Mouse (Mus musculus): ENCODE results near the gene Gm29427. TPM values are rescaled to one million over a fixed set of nuclear protein-coding genes. Genes with fewer than 3 reads are reported as not detected.
A peak's percentile ranks its signal among the peaks of the same experiment; 100 is the strongest.

Gene Gm29427
- 0.20 TPM in 1 of 2 replicates, not detected in the other for polyA plus RNA-seq (2015; fragmentation: Nextera tagmentation; extraction: Ambion mirVana)

DNA sequence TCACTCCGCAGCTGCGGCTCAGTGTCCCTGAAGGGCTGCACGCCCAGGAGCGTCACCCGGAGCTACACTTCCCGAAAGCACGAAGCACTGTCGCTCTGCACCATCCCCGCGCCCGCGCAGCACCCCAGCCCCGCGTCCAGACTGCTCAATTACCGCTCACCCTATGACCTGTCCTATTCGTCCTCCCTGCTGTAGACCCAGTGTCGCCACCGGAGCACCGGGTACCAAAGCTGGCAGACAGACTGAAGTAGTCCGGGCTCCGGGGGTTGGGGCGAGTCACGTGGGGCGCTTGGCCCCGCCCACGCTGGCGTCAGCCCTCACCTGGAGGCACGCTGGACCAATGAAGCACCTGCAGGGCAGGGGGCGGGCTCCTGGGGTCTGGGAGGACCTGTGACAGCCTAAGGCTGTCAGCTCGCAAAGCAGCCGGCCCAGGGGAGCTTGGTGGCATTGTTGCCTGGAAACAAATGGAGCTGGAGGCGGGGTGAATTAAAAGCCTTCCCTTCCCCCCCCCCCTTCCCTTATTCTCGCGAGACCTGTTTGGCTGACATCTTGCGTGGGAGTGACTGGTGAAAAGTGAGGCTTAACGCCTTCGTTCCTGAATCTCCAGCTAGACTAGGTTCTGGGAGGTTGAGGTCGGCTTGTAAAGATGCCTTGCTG, at the start of gene Gm29427:
Gene Gm29427 (minus strand): TSS at position 239 of the 657 bp plus-strand sequence.
- Histone ChIP-seq H3K9me3 (ENCODE audit: control insufficient read depth, low read length) (no peaks in the 10 kb centered on the region), H3K27me3 (replicated peaks; ENCODE audit: control insufficient read depth, insufficient read depth, low read length) (no peaks in the 10 kb centered on the region), H3K4me3 (ENCODE audit: low read length) (peak within 1 kb of the TSS; percentile 92), H3K4me2 (ENCODE audit: low read length) (peak within 1 kb of the TSS; percentile 99), H3K4me1 (ENCODE audit: control insufficient read depth, insufficient read depth, low read depth, low read length) (peaks cover 11% of the 10 kb centered on the region), H3K27ac (ENCODE audit: low read depth, low read length) (peak within 1 kb of the TSS; percentile 80), H3K36me3 (ENCODE audit: control insufficient read depth, insufficient read depth, low read length) (no peaks in the 10 kb centered on the region), H3K9ac (ENCODE audit: low read depth, low read length) (peak within 1 kb of the TSS; percentile 97)
- WGBS = under 1% methylated on average over 36 of the region's 38 CpGs
- peak; percentile 95 for ATAC-seq

DNA sequence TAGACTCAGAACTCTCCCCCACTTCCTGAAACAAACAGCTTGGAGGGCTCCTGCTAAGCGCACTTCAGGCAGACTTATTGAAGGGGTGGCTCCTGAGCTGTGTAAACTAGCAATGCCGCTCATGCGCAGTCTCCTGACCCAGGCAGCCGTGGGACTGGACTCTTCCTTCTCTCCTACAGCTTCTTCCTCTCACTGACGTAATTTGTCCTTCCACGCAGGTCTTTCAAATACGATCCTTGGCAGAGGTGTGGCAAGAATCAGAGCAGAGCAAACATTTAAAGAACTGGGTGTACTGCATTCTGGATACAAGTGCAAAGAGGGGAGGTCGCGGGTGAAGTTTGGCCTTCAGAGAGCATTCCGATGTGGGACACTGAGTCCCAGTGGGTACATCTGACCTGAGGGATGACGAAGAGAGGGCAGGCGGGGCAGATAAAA, 48.4 kb upstream of the Gm29427 start:
- H3K9ac ChIP-seq (ENCODE audit: low read depth, low read length) = no peak overlapping the region
- H3K27ac ChIP-seq (ENCODE audit: low read depth, low read length) = no peak overlapping the region
- no peak for ATAC-seq
- no peak overlapping the region for H3K4me2 ChIP-seq (ENCODE audit: low read length)
- no peaks in the 10 kb centered on the region for H3K36me3 ChIP-seq (ENCODE audit: control insufficient read depth, insufficient read depth, low read length)
- H3K27me3 ChIP-seq (replicated peaks; ENCODE audit: control insufficient read depth, insufficient read depth, low read length) = no peaks in the 10 kb centered on the region
- WGBS = 91% methylated on average over 12 of the region's 12 CpGs
- H3K9me3 ChIP-seq (ENCODE audit: control insufficient read depth, low read length) = no peaks in the 10 kb centered on the region
- no peaks in the 10 kb centered on the region for H3K4me1 ChIP-seq (ENCODE audit: control insufficient read depth, insufficient read depth, low read depth, low read length)
- H3K4me3 ChIP-seq (ENCODE audit: low read length) = no peak overlapping the region

DNA sequence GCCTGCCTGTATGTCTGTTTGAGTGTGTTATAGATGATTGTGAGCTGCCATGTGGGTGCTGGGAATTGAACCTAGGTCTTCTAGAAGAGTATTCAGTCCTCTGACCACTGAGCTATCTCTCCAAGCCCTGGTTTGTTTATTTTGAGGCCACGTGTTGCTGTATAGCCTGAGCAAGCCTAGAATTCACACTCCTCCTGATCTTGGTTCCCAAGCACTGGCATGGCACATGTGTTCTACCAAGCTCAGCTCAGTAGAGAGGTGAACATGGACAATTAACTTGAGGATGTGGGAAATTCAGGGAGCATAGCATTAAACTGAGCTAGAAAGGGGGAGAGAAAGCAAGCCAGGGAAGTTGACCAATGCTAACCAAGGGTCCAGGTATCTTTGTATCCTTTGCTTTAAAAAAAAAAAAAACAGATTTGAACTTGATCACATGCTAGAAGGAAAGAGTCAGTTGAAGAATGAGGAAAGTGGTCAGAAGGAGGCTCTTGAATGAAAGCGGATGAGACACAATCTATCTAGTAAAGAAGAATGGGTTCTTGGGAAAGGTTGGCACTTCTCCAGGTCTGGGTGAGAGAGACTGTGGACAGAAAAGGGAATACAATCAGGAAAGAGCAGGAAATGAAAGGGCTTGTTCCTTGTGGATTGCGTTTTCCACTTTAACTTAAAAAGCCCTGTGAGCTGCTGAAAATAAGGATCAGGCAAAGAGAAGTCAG, 46.6 kb upstream of the Gm29427 start:
- WGBS = 83% methylated on average over 3 of the region's 3 CpGs
- H3K4me3 ChIP-seq (ENCODE audit: low read length) = no peak overlapping the region
- H3K27ac ChIP-seq (ENCODE audit: low read depth, low read length) = no peak overlapping the region
- H3K27me3 ChIP-seq (replicated peaks; ENCODE audit: control insufficient read depth, insufficient read depth, low read length) = no peaks in the 10 kb centered on the region
- no peak overlapping the region for H3K4me2 ChIP-seq (ENCODE audit: low read length)
- H3K4me1 ChIP-seq (ENCODE audit: control insufficient read depth, insufficient read depth, low read depth, low read length) = no peaks in the 10 kb centered on the region
- no peak overlapping the region for H3K9ac ChIP-seq (ENCODE audit: low read depth, low read length)
- no peak for ATAC-seq
- H3K36me3 ChIP-seq (ENCODE audit: control insufficient read depth, insufficient read depth, low read length) = no peaks in the 10 kb centered on the region
- H3K9me3 ChIP-seq (ENCODE audit: control insufficient read depth, low read length) = no peaks in the 10 kb centered on the region

DNA sequence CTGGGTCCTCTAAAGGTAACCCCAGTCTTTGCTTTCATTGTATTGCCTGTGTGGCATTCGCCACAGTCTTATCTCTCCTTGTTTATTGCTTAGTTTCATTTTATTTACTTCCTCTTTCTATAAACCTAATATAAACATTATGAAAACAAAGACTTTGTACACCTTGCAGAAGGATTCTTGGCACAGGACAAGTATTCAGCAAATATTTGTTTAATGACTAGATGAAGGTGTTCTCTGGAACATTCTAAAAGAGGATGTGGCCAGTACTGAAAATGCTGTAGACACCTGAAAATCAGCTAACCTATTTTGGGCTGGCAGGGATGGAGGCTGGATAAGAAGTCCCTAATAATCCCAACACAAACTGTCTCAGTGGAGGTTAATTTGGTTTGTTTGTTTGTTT, 46.0 kb upstream of the Gm29427 start:
- no peaks in the 10 kb centered on the region for H3K27me3 ChIP-seq (replicated peaks; ENCODE audit: control insufficient read depth, insufficient read depth, low read length)
- H3K27ac ChIP-seq (ENCODE audit: low read depth, low read length) = no peak overlapping the region
- no peaks in the 10 kb centered on the region for H3K4me1 ChIP-seq (ENCODE audit: control insufficient read depth, insufficient read depth, low read depth, low read length)
- H3K4me2 ChIP-seq (ENCODE audit: low read length) = no peak overlapping the region
- ATAC-seq = no peak
- 88% methylated on average over 1 of the region's 1 CpGs for WGBS
- no peaks in the 10 kb centered on the region for H3K36me3 ChIP-seq (ENCODE audit: control insufficient read depth, insufficient read depth, low read length)
- H3K9ac ChIP-seq (ENCODE audit: low read depth, low read length) = no peak overlapping the region
- H3K9me3 ChIP-seq (ENCODE audit: control insufficient read depth, low read length) = no peaks in the 10 kb centered on the region
- H3K4me3 ChIP-seq (ENCODE audit: low read length) = no peak overlapping the region

- H3K36me3 ChIP-seq (ENCODE audit: control insufficient read depth, insufficient read depth, low read length) = no peaks in the 10 kb centered on the region
- no peak overlapping the region for H3K4me3 ChIP-seq (ENCODE audit: low read length)
- no peak overlapping the region for H3K4me2 ChIP-seq (ENCODE audit: low read length)
- no peak for ATAC-seq
- no peak overlapping the region for H3K27ac ChIP-seq (ENCODE audit: low read depth, low read length)
- no peaks in the 10 kb centered on the region for H3K4me1 ChIP-seq (ENCODE audit: control insufficient read depth, insufficient read depth, low read depth, low read length)
- no peaks in the 10 kb centered on the region for H3K27me3 ChIP-seq (replicated peaks; ENCODE audit: control insufficient read depth, insufficient read depth, low read length)
- WGBS = 84% methylated on average over 9 of the region's 9 CpGs
- H3K9ac ChIP-seq (ENCODE audit: low read depth, low read length) = no peak overlapping the region
- no peaks in the 10 kb centered on the region for H3K9me3 ChIP-seq (ENCODE audit: control insufficient read depth, low read length)
Observed at GRCm38 (mm10) chr1:130759689-130760088, 44.1 kb upstream of the Gm29427 start.

GRCm38 (mm10) chr1:130746819-130747218, 31.2 kb upstream of the Gm29427 start:
- no peak for ATAC-seq
- no peak overlapping the region for H3K4me2 ChIP-seq (ENCODE audit: low read length)
- 84% methylated on average over 3 of the region's 3 CpGs for WGBS
- H3K27me3 ChIP-seq (replicated peaks; ENCODE audit: control insufficient read depth, insufficient read depth, low read length) = no peaks in the 10 kb centered on the region
- H3K4me1 ChIP-seq (ENCODE audit: control insufficient read depth, insufficient read depth, low read depth, low read length) = no peaks in the 10 kb centered on the region
- H3K9me3 ChIP-seq (ENCODE audit: control insufficient read depth, low read length) = no peaks in the 10 kb centered on the region
- H3K4me3 ChIP-seq (ENCODE audit: low read length) = no peak overlapping the region
- H3K27ac ChIP-seq (ENCODE audit: low read depth, low read length) = no peak overlapping the region
- no peaks in the 10 kb centered on the region for H3K36me3 ChIP-seq (ENCODE audit: control insufficient read depth, insufficient read depth, low read length)
- no peak overlapping the region for H3K9ac ChIP-seq (ENCODE audit: low read depth, low read length)

- ATAC-seq = no peak
- no peaks in the 10 kb centered on the region for H3K9me3 ChIP-seq (ENCODE audit: control insufficient read depth, low read length)
- H3K4me1 ChIP-seq (ENCODE audit: control insufficient read depth, insufficient read depth, low read depth, low read length) = no peaks in the 10 kb centered on the region
- no peak overlapping the region for H3K9ac ChIP-seq (ENCODE audit: low read depth, low read length)
- H3K4me3 ChIP-seq (ENCODE audit: low read length) = no peak overlapping the region
- H3K27ac ChIP-seq (ENCODE audit: low read depth, low read length) = no peak overlapping the region
- H3K27me3 ChIP-seq (replicated peaks; ENCODE audit: control insufficient read depth, insufficient read depth, low read length) = no peaks in the 10 kb centered on the region
- no peak overlapping the region for H3K4me2 ChIP-seq (ENCODE audit: low read length)
- H3K36me3 ChIP-seq (ENCODE audit: control insufficient read depth, insufficient read depth, low read length) = no peaks in the 10 kb centered on the region
- 97% methylated on average over 3 of the region's 3 CpGs for WGBS
Observed at GRCm38 (mm10) chr1:130745591-130745990, 30.0 kb upstream of the Gm29427 start.

DNA sequence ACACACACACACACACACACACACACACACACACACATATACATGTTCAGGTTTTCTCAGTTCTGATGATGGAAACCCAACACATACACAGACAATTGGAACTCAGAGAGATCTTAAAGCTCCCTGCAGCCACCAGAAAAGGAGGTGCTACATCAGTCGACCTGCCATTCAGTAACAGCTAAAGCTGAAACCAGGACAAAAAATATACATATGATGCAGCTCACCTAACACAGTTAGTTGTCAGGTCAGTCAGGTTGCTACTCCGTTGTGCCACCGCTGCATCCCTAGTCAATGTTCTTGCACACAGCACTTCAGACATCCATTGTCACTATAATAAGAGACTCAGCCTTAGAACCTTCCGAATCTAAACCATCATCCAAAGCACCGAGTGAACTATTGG, 29.4 kb upstream of the Gm29427 start:
- 92% methylated on average over 5 of the region's 5 CpGs for WGBS
- Histone ChIP-seq H3K4me1 (ENCODE audit: control insufficient read depth, insufficient read depth, low read depth, low read length) (no peaks in the 10 kb centered on the region), H3K4me2 (ENCODE audit: low read length) (no peak overlapping the region), H3K36me3 (ENCODE audit: control insufficient read depth, insufficient read depth, low read length) (no peaks in the 10 kb centered on the region), H3K4me3 (ENCODE audit: low read length) (no peak overlapping the region), H3K9ac (ENCODE audit: low read depth, low read length) (no peak overlapping the region), H3K27ac (ENCODE audit: low read depth, low read length) (no peak overlapping the region), H3K27me3 (replicated peaks; ENCODE audit: control insufficient read depth, insufficient read depth, low read length) (no peaks in the 10 kb centered on the region), H3K9me3 (ENCODE audit: control insufficient read depth, low read length) (no peaks in the 10 kb centered on the region)
- ATAC-seq = no peak

GRCm38 (mm10) chr1:130744217-130744616, 28.6 kb upstream of the Gm29427 start:
- ATAC-seq = no peak

More at GRCm38 (mm10) chr1:130744217-130744616, 28.6 kb upstream of the Gm29427 start:
- Histone ChIP-seq H3K9ac (ENCODE audit: low read depth, low read length) (no peak overlapping the region), H3K4me1 (ENCODE audit: control insufficient read depth, insufficient read depth, low read depth, low read length) (no peaks in the 10 kb centered on the region), H3K9me3 (ENCODE audit: control insufficient read depth, low read length) (no peaks in the 10 kb centered on the region), H3K4me2 (ENCODE audit: low read length) (no peak overlapping the region), H3K27me3 (replicated peaks; ENCODE audit: control insufficient read depth, insufficient read depth, low read length) (no peaks in the 10 kb centered on the region), H3K36me3 (ENCODE audit: control insufficient read depth, insufficient read depth, low read length) (no peaks in the 10 kb centered on the region), H3K4me3 (ENCODE audit: low read length) (no peak overlapping the region), H3K27ac (ENCODE audit: low read depth, low read length) (no peak overlapping the region)
- WGBS = 77% methylated on average over 2 of the region's 2 CpGs
